Mouse (Mus musculus) central nervous system, embryonic 11.5 days (tissue): ENCODE results near the gene Hist1h1e. TPM values are rescaled to one million over a fixed set of nuclear protein-coding genes. Genes with fewer than 3 reads are reported as not detected.

ENCODE experiments used
- polyA plus RNA-seq: library from polyadenylated mRNA; depleted of rRNA; stranded (reverse); fragments of >200 nt; gene quantifications from 2 replicates; pipeline ENCODE4 v1.2.3, GENCODE M21; 2012; rRNA removed

Hist1h1e gene
- polyA plus RNA-seq = 11.1 and 13.7 TPM in 2 replicates

DNA sequence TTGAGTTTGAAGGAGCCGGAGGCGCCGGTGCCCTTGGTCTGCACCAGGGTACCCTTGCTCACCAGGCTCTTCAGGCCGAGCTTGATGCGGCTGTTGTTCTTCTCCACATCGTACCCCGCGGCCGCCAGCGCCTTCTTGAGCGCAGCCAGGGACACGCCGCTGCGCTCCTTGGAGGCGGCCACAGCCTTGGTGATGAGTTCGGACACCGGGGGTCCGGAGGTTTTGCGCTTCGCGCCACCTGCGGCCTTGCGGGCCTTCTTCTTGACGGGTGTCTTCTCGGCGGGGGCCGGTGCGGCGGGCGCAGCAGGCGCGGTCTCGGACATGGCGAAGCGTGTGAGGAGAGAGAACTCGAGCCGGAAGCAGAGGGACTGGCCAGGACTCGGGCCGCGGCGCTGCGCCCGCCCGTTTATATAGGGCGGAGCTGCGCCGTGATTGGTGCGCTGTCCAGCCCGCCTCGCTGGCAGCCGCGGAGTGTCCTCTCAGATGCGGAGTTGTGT, at the start of gene Hist1h1e:
Gene Hist1h1e, minus strand, starts transcription at position 384 of the 497 bp plus-strand sequence.

DNA sequence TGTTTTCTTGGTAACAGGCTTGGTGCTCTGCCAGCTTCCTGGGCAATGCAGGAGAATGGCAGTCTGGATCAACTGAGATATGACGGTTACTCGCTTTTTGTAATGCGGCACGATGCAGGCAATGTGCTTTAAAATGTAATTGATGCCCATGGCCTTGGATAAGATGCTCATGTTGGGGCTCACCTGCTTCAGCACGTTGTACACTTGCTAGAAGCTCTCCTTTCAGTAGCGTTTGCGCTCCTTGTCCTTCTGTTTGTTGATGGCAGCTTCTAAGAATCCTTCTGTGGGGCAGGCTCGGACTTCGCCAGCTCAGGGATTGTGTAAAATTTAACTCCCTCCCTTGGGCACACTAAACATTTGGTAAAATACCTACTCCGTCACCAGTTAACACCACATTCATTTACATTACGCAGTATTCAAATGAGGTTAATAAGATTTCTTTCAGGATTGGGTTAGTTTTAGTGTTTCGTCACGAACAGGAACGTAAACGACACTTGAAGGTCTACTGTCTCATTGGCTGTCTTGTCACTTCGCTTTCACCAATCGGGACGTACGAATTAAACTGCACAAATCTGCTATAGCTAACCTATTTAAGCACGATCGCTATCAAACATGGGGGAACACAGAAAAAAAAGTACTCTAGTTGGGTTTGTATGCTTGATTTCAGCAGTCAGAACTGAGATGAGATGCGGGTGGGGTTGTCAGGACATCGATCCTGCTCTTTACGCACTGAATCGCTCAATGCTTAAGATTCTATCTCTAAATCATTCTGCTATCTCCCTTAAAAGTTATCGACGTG, 1.4 kb downstream of the Hist1h1e start, which contains the start of gene Hist1h2be:
Gene Hist1h2be, minus strand, starts transcription at position 392 of the 799 bp plus-strand sequence.

DNA sequence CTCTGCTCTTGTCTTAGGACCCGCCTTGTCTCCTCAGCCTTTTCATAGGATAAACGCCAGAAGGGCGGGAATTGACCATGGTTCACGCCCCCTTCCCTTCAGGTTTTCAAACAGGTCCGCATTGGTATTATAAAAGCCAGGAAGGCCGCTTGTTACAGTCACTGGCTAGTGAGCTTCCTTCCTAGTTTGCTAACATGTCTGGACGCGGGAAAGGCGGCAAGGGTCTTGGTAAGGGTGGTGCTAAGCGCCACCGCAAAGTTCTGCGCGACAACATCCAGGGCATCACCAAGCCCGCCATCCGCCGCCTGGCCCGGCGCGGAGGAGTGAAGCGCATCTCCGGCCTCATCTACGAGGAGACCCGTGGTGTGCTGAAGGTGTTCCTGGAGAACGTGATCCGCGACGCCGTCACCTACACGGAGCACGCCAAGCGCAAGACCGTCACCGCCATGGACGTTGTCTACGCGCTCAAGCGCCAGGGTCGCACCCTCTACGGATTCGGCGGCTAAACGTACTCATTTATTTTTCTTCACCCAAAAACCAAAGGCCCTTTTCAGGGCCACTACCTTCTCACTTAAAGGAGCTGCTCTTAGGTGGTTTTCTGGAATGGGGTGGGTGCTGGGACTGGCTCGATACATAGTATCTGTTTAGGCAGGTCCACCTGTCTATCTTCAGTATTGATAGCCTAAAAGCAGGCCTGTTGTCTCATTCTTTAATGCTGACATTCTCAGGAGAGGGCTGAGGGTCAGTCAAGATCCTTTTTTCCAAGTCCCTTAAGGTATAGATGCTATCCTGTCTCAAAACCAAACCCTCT, 40.7 kb downstream of the Hist1h1e start, which contains the start of gene Hist1h4d:
Gene Hist1h4d, plus strand, starts transcription at position 191 of the 811 bp plus-strand sequence.

DNA sequence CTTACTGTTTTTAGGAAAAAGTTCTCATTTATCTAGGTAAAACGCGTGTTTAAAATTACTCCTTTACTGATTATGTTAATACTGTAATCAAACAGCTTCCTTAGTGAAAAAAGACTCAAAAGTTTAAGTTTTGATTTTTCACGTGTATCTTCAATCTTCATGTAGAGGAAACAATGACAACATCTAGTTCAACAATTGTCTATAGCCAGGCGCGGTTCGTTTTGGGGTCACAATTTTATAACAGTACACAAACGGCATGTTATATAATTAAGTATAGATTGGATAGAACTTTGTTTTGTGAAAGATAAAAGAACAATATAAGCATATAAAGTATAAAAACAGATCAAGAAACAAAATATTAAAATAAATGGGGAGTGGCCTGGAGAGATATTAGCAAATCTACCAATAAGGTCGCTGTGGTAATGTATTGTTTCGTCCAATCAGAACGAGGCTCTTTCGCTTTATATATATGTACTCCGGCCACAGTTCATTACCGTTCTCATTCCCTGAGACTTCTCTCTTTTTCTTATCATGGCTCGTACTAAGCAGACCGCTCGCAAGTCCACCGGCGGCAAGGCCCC, 47.0 kb downstream of the Hist1h1e start, which contains the start of gene Hist1h3d:
Gene Hist1h3d, plus strand, starts transcription at position 493 of the 581 bp plus-strand sequence.

DNA sequence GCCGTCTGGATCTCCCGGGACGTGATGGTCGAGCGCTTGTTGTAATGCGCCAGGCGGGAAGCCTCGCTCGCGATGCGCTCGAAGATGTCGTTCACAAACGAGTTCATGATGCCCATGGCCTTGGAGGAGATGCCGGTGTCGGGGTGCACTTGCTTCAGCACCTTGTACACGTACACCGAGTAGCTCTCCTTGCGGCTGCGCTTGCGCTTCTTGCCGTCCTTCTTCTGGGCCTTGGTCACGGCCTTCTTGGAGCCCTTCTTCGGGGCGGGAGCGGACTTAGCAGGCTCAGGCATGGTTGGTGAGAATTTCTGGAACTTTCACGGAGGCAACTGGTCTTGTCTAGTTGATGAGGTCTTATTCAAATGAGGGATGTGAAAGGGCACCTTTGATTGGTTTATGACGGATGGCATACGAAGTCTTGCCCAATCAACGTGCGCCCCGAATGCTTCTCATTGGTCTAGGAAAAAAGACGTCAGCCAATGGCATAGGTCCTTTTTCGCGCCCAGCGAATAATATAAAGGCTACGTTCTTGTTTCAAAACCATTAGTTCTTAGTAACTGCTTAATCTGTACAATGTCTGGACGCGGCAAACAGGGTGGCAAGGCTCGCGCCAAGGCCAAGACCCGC, 48.3 kb downstream of the Hist1h1e start, which contains the start of the genes Hist1h2bf and Hist1h2ad:
Gene Hist1h2bf, minus strand, starts transcription at position 299 of the 627 bp plus-strand sequence.
Gene Hist1h2ad, plus strand, starts transcription at position 484 of the 627 bp plus-strand sequence.

DNA sequence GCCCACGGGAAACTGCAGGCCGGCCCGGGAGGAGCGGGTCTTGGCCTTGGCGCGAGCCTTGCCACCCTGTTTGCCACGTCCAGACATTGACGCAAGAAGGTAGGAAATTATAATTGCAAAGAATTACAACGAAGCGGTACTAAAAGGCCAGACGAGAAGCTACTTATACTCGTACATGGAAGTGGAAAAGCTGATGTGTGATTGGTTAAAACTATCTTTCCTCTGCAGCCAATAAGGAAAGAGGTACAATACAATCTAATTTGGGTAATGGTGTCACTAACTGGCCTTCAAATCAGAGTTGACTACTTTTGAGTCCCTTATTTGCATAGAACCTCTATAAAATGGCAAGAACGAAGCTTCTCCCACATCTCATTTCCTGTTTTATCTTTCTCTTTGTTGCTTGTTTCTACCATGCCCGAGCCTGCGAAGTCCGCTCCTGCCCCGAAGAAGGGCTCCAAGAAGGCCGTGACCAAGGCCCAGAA, 51.3 kb downstream of the Hist1h1e start, which contains the start of the genes Hist1h2ae and Hist1h2bg:
Gene Hist1h2ae, minus strand, starts transcription at position 199 of the 482 bp plus-strand sequence.
Gene Hist1h2bg, plus strand, starts transcription at position 375 of the 482 bp plus-strand sequence.

Other genes starting within 250 kb of the Hist1h1e start
- 8.8 and 10.0 TPM in 2 replicates for gene Abt1, start 198.7 kb downstream of the Hist1h1e start, polyA plus RNA-seq
- 0.07 and 0.31 TPM in 2 replicates for gene Btn1a1, start 156.7 kb downstream of the Hist1h1e start, polyA plus RNA-seq
- 0.34 and 0.82 TPM in 2 replicates for gene Btn2a2, start 133.7 kb downstream of the Hist1h1e start, polyA plus RNA-seq
- gene Hist1h4h, start 91.5 kb downstream of the Hist1h1e start, polyA plus RNA-seq = 21.7 and 31.0 TPM in 2 replicates
- 189 and 273 TPM in 2 replicates for gene Hist1h2af, start 88.7 kb downstream of the Hist1h1e start, polyA plus RNA-seq
- 38.6 and 41.4 TPM in 2 replicates for gene Hist1h3g, start 87.1 kb downstream of the Hist1h1e start, polyA plus RNA-seq
- gene Hist1h2bh, start 79.2 kb downstream of the Hist1h1e start, polyA plus RNA-seq = 3.2 and 6.3 TPM in 2 replicates
- 5.1 and 6.2 TPM in 2 replicates for gene Hist1h3f, start 78.5 kb downstream of the Hist1h1e start, polyA plus RNA-seq
- gene Hist1h4f, start 70.9 kb downstream of the Hist1h1e start, polyA plus RNA-seq = 19.4 and 22.4 TPM in 2 replicates
- 0.65 and 1.3 TPM in 2 replicates for gene Hist1h1d, start 69.3 kb downstream of the Hist1h1e start, polyA plus RNA-seq
- gene Hist1h3e, start 60.2 kb downstream of the Hist1h1e start, polyA plus RNA-seq = 41.5 and 49.2 TPM in 2 replicates
- gene Hist1h2ae, start 51.3 kb downstream of the Hist1h1e start, polyA plus RNA-seq = 17.0 and 26.2 TPM in 2 replicates
- 14.7 and 42.2 TPM in 2 replicates for gene Hist1h2bg, start 51.2 kb downstream of the Hist1h1e start, polyA plus RNA-seq
- gene Hist1h2bf, start 48.4 kb downstream of the Hist1h1e start, polyA plus RNA-seq = 8.0 and 18.9 TPM in 2 replicates
- gene Hist1h2ad, start 48.2 kb downstream of the Hist1h1e start, polyA plus RNA-seq = 2.4 and 8.0 TPM in 2 replicates
- gene Hist1h3d, start 46.8 kb downstream of the Hist1h1e start, polyA plus RNA-seq = 21.2 and 34.9 TPM in 2 replicates
- gene Hist1h4d, start 41.0 kb downstream of the Hist1h1e start, polyA plus RNA-seq = 10.3 and 11.7 TPM in 2 replicates
- gene Hist1h2be, start 1.4 kb downstream of the Hist1h1e start, polyA plus RNA-seq = 1.9 and 4.2 TPM in 2 replicates
- gene Hist1h2ac, start 61.4 kb upstream of the Hist1h1e start, polyA plus RNA-seq = 1.2 and 2.0 TPM in 2 replicates
- gene Hist1h2bc, start 61.6 kb upstream of the Hist1h1e start, polyA plus RNA-seq = 17.0 and 27.2 TPM in 2 replicates
- gene Hist1h1t, start 73.3 kb upstream of the Hist1h1e start, polyA plus RNA-seq = 0.11 and 0.17 TPM in 2 replicates
- 7.5 and 10.3 TPM in 2 replicates for gene Hist1h4c, start 75.9 kb upstream of the Hist1h1e start, polyA plus RNA-seq
- 1.8 and 1.9 TPM in 2 replicates for gene Hfe, start 88.3 kb upstream of the Hist1h1e start, polyA plus RNA-seq
- 13.2 and 15.1 TPM in 2 replicates for gene Hist1h1c, start 116.2 kb upstream of the Hist1h1e start, polyA plus RNA-seq
- gene Hist1h3c, start 123.0 kb upstream of the Hist1h1e start, polyA plus RNA-seq = 51.1 and 52.4 TPM in 2 replicates
- 6.3 and 16.8 TPM in 2 replicates for gene Hist1h2bb, start 124.2 kb upstream of the Hist1h1e start, polyA plus RNA-seq
- 44.2 and 53.2 TPM in 2 replicates for gene Hist1h2ab, start 128.6 kb upstream of the Hist1h1e start, polyA plus RNA-seq
- gene Hist1h3b, start 129.7 kb upstream of the Hist1h1e start, polyA plus RNA-seq = 52.8 and 64.6 TPM in 2 replicates
- 29.2 and 64.2 TPM in 2 replicates for gene Hist1h4b, start 134.5 kb upstream of the Hist1h1e start, polyA plus RNA-seq
- 7.3 and 15.7 TPM in 2 replicates for gene Hist1h4a, start 138.7 kb upstream of the Hist1h1e start, polyA plus RNA-seq
- 31.4 and 33.8 TPM in 2 replicates for gene Hist1h3a, start 139.8 kb upstream of the Hist1h1e start, polyA plus RNA-seq
- 9.1 and 22.2 TPM in 2 replicates for gene Hist1h1a, start 141.1 kb upstream of the Hist1h1e start, polyA plus RNA-seq
- not detected in 2 replicates for gene Trim38, start 147.4 kb upstream of the Hist1h1e start, polyA plus RNA-seq
- gene Slc17a2, start 184.4 kb upstream of the Hist1h1e start, polyA plus RNA-seq = 0.01 and 0.04 TPM in 2 replicates
- 0.06 and 0.08 TPM in 2 replicates for gene Slc17a3, start 216.9 kb upstream of the Hist1h1e start, polyA plus RNA-seq
- 0.02 TPM in 1 of 2 replicates, not detected in the other for gene Slc17a1, start 245.2 kb upstream of the Hist1h1e start, polyA plus RNA-seq